8 mouse cellular contexts compared by ENCODE assay signal in the genomic region with DNA sequence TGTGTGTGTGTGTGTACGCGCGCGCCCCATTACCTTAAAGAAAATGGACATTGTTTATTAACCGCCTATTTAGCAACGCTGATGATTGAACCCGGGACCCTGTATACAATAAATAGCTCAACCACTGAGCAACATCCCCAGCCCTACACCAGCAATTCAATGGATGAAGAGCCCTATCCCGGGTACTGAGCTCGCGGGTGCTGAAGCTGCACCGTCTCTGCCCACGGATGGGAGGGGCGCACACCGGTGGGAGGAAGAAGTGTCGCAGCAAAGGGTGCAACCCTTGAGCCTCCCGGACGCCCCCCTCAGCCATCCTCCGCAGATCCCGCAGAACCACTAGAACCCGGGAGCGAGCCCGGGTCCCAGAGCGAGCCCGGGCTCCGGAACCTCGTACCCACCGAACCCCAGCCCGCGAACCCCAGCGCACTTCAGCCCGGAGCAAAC. TPM values are rescaled to one million over a fixed set of nuclear protein-coding genes. Genes with fewer than 3 reads are reported as not detected.
DNase-seq lines count a peak whose midpoint lies in the region; ATAC-seq lines count a peak whose summit lies in the region.

No protein-coding gene starts in this region.

- WGBS in heart, embryonic 13.5 days: 2% methylated on average over 31 of the region's 31 CpGs
- WGBS in hindbrain, embryonic 12.5 days: under 1% methylated on average over 30 of the region's 31 CpGs

- no peaks in the 10 kb centered on the region for H3K9me3 ChIP-seq in heart, embryonic 13.5 days
- no peaks in the 10 kb centered on the region for H3K9me3 ChIP-seq in hindbrain, embryonic 12.5 days (replicated peaks)

- H3K4me2 ChIP-seq in heart, embryonic 13.5 days: peak overlapping the region; percentile 72
- H3K4me2 ChIP-seq in hindbrain, embryonic 12.5 days (replicated peaks): peak overlapping the region; percentile 71

- DNase-seq in heart, adult 9 months (ENCODE audit: low spot score in 2 of 2): no peak
- peak; percentile 78 for DNase-seq in CD4-positive helper T cell, adult 2 months (ENCODE audit: low read depth, low spot score)
- peak; percentile 26 for DNase-seq in brain, embryonic 18.5 days (ENCODE audit: low read depth, low spot score)
- peak; percentile 62 to 68 for DNase-seq in thymus, postnatal 10 days (ENCODE audit: low spot score in 2 of 2)
- DNase-seq in urinary bladder, postnatal 10 days (ENCODE audit: low spot score): no peak

- peaks cover 19% of the 10 kb centered on the region for H3K4me1 ChIP-seq in heart, embryonic 13.5 days
- H3K4me1 ChIP-seq in hindbrain, embryonic 12.5 days: peaks cover 3% of the 10 kb centered on the region; the same call in 1 of the 2 replicates

- ATAC-seq in heart, embryonic 13.5 days (ENCODE audit: extremely low read depth, insufficient number of reproducible peaks, low FRiP score, low TSS enrichment): no peak; the same call in none of the 2 replicates
- peak; percentile 90 for ATAC-seq in hindbrain, embryonic 12.5 days (ENCODE audit: low FRiP score)
- peak; percentile 53 for ATAC-seq in megakaryocyte, adult 5-6 weeks (ENCODE audit: poor library complexity, severe bottlenecking)

- no peaks in the 10 kb centered on the region for H3K27me3 ChIP-seq in heart, embryonic 13.5 days (replicated peaks)
- H3K27me3 ChIP-seq in hindbrain, embryonic 12.5 days: peaks cover 17% of the 10 kb centered on the region

- H3K27ac ChIP-seq in heart, embryonic 13.5 days (replicated peaks): peak overlapping the region; percentile 81
- H3K27ac ChIP-seq in hindbrain, embryonic 12.5 days: peak overlapping the region; percentile 95

- peak overlapping the region; percentile 73 for H3K4me3 ChIP-seq in heart, embryonic 13.5 days
- peak overlapping the region; percentile 72 for H3K4me3 ChIP-seq in hindbrain, embryonic 12.5 days

- H3K9ac ChIP-seq in heart, embryonic 13.5 days: peak overlapping the region; percentile 87
- H3K9ac ChIP-seq in hindbrain, embryonic 12.5 days: peak overlapping the region; percentile 83

- H3K36me3 ChIP-seq in heart, embryonic 13.5 days: peaks cover 8% of the 10 kb centered on the region; the same call in 1 of the 2 replicates
- no peaks in the 10 kb centered on the region for H3K36me3 ChIP-seq in hindbrain, embryonic 12.5 days

RNA-seq across cellular contexts. Expression of gene Slc25a30, which starts 0.4 kb away (rescaled TPM):
- polyA plus RNA-seq in heart, embryonic 13.5 days (2015; fragmentation: Nextera tagmentation; extraction: Ambion mirVana): 4.8 and 5.5 TPM in 2 replicates
- polyA plus RNA-seq in hindbrain, embryonic 12.5 days (2016; fragmentation: Nextera tagmentation; extraction: Ambion mirVana): 7.8 and 9.3 TPM in 2 replicates
- 19.8 and 21.6 TPM in 2 replicates for total RNA-seq in megakaryocyte, adult 5-6 weeks (2015)
- 13.0 and 19.9 TPM in 2 replicates for total RNA-seq in megakaryocyte, adult 5-6 weeks (2017)

RNA-seq across cellular contexts. Expression of gene Cog3, which starts 32.1 kb away (rescaled TPM):
- 11.7 and 11.8 TPM in 2 replicates for polyA plus RNA-seq in heart, embryonic 13.5 days (2015; fragmentation: Nextera tagmentation; extraction: Ambion mirVana)
- 23.9 and 24.8 TPM in 2 replicates for polyA plus RNA-seq in hindbrain, embryonic 12.5 days (2016; fragmentation: Nextera tagmentation; extraction: Ambion mirVana)
- total RNA-seq in megakaryocyte, adult 5-6 weeks (2015): 21.2 and 22.8 TPM in 2 replicates
- total RNA-seq in megakaryocyte, adult 5-6 weeks (2017): 24.1 and 24.5 TPM in 2 replicates

RNA-seq across cellular contexts. Expression of gene Tpt1, which starts 58.4 kb away (rescaled TPM):
- polyA plus RNA-seq in heart, embryonic 13.5 days (2015; fragmentation: Nextera tagmentation; extraction: Ambion mirVana): 849 and 910 TPM in 2 replicates
- 873 and 904 TPM in 2 replicates for polyA plus RNA-seq in hindbrain, embryonic 12.5 days (2016; fragmentation: Nextera tagmentation; extraction: Ambion mirVana)
- total RNA-seq in megakaryocyte, adult 5-6 weeks (2015): 5,508 and 5,947 TPM in 2 replicates
- 1,349 and 1,387 TPM in 2 replicates for total RNA-seq in megakaryocyte, adult 5-6 weeks (2017)

Comparison
In these comparisons a context has a peak if more than half of its experiments do, and no peak if none do; other contexts are left out.
1. DNase-seq: peak in CD4-positive helper T cell, adult 2 months (single experiment), brain, embryonic 18.5 days (single experiment) and thymus, postnatal 10 days (2 of 2); none in heart, adult 9 months (0 of 2) and urinary bladder, postnatal 10 days (single experiment).